Mouse (Mus musculus) adrenal gland, adult 18-20 months (tissue): ENCODE measurements around the gene Ercc6l2. TPM values are rescaled to one million over a fixed set of nuclear protein-coding genes. Genes with fewer than 3 reads are reported as not detected.
"Not testable (repeated sequence)": the region's sequence is repeated elsewhere in the genome, so short reads cannot be mapped to it uniquely, and the experiment has no call there.

Experiments used
- DNase-seq, 2 experiments: peaks; one replicate each; pipeline ENCODE4 v3.0.0; 2021 to 2022; ENCODE audit warnings: low spot score in 2 of 2
- total RNA-seq, 2 experiments: library from RNA; stranded (reverse); gene quantifications; 1 replicate in 1 of 2; 2 replicates in 1 of 2; pipeline ENCODE4 v1.2.3; 2021

The Ercc6l2 gene
- total RNA-seq, 2 experiments from 2014 or later: 18.7 to 22.9 TPM

GRCm38 (mm10) chr13:63879105-63879863 lies 64.2 kb downstream of the Ercc6l2 start:
- no peak for DNase-seq

- DNase-seq: no peak
Observed at GRCm38 (mm10) chr13:63879864-63880141, 64.8 kb downstream of the Ercc6l2 start.

- no peak for DNase-seq
Observed at GRCm38 (mm10) chr13:63885532-63885949, 70.5 kb downstream of the Ercc6l2 start.

DNA sequence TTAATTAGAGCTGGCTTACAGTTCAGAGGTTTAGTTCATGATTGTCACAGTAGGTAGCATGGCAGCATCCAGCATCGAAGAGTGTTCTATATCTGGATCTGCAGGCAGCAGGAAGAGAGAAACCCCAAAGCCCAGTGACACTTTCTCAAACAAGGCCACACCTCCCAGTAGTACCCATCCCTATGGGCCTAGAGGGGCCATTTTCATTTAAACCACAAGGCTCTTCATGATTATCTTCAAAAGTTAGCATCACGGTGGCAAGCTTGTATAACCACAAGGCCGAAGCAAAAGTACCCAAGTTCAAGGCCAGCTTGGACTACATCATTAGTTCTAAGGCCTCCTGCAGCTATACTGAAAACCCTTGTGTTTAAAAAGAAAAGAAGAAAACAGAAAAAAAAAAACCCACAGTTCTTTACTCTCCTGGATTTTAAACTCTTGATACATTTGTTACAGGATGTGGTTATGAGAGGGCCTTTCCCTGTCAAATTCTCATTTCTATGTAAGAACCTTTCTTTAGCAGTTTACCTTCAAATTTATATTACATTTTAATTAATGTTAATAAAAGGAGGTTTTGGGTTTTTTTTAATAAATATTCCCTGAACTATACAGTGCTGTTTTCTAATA lies 71.5 kb downstream of the Ercc6l2 start:
- no peak for DNase-seq

DNA sequence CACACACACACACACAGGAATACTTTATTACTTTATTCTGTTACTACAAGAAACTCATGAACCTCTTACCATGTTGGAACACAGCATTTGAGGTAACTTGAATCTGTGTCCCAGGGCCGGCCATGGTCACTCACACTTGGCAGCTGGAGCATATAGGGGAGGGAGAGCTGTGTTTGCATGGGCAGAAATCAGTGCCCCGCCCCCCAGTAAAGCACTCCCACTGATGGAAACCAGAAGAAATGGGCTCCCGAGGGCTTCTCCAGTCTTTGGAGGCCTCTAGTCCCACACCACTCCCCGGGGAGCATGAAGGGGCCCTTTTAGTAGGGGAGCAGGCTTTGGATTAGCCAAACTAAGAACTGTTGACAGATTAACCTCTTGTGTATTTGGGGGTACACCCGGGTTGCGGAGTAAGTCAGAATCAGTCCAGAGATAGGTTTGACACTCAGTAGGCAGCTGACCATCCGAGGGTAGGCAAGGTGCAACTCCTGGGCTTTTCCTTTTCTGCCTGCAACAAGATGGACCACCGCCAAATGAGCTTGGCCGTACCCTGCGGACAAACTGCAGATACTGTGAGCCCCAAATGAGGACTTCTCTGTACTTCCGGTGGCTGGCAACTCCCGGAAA lies 85.8 kb downstream of the Ercc6l2 start:
- DNase-seq: no peak

GRCm38 (mm10) chr13:63901303-63901713 lies 86.3 kb downstream of the Ercc6l2 start:
- DNase-seq: peak in 1 of 2 experiments; percentile 31

- peak; percentile 27 to 36 for DNase-seq
Observed at GRCm38 (mm10) chr13:63901714-63902597, 86.9 kb downstream of the Ercc6l2 start.

GRCm38 (mm10) chr13:63906516-63906915 lies 91.5 kb downstream of the Ercc6l2 start:
- DNase-seq: no peak

DNA sequence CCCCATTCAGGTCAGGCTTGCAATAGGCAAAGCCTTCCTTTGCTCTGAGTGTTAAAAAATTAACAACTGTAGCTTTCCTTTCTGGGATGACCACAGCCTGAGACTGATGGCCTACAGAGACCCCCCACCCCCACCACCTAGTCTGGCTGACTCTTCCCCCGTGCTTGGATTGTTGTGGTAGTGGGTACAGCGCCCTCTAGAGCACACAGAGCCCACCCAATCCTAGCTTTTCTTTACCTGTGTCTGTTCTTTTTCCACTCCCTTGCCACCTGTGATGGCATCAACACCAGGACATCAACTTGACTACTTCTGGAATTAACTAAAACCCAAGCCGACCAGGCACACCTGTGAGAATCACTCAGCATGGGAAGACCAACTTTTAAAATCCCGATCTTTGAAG lies 92.4 kb downstream of the Ercc6l2 start:
- DNase-seq: no peak

- no peak for DNase-seq
Observed at GRCm38 (mm10) chr13:63910141-63910804, 95.2 kb downstream of the Ercc6l2 start.

DNA sequence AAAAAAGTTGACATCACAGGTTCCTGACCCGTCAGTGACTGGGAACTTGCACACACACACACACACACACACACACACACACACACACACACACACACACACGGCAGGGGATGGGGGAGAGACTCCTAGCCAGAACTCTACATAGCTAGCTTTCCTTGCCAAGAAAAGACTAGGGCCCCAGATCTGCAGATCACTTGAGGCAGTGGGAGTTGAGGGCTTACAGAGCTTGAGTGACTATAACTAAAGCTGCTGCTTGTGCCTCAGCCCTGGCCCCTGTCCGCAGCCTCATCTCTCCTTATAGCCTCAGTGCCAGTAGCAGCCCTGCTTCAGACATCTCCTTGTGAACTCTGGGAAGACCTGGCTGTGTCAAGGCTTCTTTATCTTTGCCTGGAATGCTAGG lies 96.6 kb downstream of the Ercc6l2 start:
- no peak for DNase-seq

- DNase-seq: no peak
Observed at GRCm38 (mm10) chr13:63913136-63913535, 98.1 kb downstream of the Ercc6l2 start.

DNA sequence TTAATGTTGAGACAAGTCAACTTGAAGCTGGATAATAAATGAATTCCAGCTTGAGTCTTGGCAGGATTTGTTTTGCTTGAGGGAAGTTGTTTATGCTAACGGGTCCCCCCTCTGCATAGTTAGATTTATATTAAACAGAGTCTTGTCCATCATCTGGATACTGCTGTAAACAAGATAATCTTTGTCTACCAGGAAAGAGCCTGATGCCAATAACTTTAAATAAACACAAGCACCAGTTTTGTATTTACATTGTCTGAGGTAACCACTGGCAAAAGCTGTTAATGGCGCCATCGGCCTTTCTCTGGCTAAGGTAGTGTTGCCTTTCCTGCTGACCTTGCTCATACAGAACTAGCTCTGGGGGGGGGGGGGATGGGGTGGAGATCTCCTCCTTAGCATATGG lies 100.1 kb downstream of the Ercc6l2 start:
- no peak for DNase-seq

DNA sequence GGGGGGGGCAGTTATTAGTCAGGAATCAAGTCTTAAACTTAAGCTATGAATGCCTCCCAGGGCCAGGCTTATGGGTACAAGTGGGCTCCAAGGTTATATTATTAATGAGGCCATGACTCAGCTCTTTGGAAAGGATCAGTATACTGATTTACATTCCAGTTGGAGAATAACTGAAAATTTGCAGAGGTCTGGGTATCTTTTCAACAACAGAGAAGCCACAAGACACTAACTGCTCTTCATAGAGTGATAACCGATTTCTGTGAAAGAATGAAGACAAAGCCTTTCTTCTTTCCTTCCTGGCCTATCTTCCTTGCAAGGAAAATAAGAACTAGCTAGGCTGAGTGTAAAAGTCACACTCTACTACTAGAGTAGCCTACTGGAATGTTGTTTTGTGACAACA lies 100.6 kb downstream of the Ercc6l2 start:
- no peak for DNase-seq

DNA sequence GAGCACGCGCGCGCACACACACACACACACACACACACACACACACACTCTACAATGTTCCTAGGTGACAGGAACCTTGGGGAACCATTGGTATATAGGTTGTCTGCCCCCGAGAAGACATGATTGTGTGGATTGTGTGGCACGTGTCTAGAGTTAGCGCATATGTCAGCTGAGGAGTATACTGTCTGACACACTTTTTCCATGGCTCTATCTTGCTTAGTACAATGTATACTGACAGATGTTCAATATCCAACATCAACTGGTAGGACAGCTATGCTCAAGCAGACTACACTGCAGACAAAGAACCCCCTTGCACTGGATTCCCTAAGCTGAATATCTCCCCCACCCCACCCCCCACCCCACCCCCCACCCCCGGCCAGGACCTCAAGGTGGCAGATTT lies 101.5 kb downstream of the Ercc6l2 start:
- no peak for DNase-seq

DNA sequence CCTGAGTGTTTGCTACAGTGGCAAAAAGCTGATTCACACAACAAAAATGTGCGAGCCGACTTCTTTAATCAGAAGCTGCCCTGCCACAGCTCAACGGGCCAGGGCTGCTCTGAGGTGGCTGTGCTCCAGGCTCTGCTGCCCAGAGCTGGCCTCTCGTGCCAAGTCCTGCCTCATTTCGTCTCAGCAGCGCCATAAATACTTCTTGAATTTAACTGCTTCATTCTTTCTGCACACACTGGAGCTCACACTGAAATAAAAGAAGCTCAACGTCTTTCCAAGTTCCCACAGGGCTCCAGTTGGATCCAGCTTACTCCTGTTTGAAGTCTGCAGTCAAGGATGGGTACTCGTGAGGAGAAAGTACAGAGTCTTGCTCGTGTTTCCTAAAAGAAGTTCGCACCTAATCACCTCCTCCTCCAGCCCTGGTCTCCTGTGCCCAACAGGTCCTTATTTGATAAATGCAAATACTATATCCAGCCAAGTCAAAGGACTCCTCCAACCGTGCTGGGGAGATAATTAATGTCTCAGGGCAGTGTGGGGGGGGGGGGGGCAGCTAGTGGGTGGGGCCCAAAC lies 102.2 kb downstream of the Ercc6l2 start:
- peak; percentile 35 to 44 for DNase-seq

DNA sequence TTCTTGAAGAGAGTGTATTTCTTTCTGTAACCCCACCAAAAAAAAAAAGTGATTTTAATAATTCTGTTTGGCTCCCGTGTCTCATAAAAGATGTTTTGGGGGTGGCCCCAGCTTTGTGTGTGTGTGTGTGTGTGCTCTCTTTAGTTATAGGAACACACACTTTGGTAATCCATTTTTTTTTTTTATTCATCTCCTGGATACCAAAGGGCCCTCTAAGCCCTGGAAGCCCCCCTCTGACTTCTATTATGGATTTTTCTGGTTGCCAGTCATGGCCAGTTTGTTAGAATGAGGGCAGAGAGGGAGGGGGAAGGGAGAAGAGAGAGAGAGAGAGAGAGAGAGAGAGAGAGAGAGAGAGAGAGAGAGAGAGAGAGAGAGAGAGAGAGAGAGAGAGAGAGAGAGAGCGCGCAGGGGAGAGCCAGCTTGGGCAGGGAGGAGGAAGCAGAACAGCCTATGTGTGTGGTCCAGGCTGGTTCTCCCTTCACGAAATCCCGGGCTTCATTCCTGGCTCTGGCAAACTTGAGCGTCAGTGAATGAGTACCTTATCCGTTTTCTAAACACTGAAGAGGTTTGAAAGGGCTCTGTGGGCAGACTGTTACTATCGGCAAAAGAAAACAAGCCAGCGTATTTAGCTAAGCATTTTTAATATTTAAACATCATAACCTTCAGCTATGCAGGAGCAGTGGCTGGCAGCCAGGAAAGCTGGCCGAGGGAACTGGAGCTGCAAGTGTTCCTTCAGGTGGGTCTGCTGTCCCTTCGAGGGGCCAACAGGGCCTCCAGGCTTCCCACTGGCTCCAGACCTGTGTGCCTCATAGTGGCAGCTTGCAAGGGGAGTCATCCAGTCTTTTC lies 103.0 kb downstream of the Ercc6l2 start:
- no peak for DNase-seq

DNA sequence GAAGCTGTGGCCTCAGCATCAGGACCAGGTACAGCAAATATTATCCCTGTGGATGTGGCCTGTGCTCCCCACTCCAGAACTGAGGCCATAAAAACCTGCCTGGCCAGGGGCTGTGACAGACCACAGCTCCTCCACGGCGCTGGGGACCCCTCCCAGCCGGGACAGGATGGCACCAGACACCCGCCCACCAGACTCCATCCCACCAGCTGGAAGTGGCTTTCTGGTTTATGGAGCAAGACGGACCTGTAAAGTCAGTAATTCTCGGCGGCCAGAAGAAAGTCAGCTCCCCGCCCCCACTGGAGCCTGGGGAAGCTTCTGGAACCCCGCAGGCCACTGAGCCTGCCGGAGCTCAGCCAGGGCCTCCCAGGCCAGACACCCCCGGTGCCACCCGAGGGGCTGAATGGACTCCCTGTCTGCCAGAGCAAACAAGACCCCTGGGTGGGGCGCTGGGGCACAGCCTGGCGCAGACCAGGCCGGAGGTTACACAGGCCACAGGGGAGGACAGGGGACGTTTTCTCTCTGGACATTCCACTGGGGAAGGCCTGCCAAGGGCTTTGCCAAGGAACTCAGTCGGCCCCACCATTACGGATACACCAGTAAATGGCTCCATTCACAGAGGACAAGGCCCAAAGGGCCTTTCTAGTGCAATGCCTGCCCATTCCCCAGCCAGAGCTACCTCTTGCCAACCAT lies 103.8 kb downstream of the Ercc6l2 start:
- no peak for DNase-seq

DNA sequence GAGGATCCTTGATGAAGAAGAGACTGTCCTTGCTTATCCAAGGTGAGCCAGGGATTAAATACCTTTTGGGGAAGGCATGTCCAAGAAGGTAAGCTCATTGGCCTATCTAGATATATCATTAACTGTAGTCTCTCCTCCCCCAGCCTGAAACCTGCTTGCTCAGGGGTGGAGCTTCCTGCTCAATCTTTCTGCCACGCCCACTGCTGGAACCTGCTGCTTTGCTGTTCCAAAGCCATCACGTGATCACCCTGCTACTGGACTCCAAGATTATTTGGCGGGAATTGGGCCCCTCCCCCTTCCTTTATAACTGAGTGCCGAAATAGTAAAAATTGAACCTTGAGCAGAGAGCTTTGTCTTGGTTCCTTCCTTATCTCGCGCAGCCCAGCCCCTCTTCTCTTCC lies 109.0 kb downstream of the Ercc6l2 start:
- not testable (repeated sequence) for DNase-seq
